In genomic region chr4:59826381-59826780, GRCm38 (mm10) we compare ENCODE assay signal across 27 mouse cellular contexts. TPM values are rescaled to one million over a fixed set of nuclear protein-coding genes. Genes with fewer than 3 reads are reported as not detected.
DNase-seq lines count a peak whose midpoint lies in the region; ATAC-seq and TF ChIP-seq lines count a peak whose summit lies in the region.
"Had no signal": no experiment of that assay in that cellular context is flagged by ENCODE, and none has a peak within 500 bp of the region (broad histone marks: within the 10 kb centered on the region; RNA-seq: fewer than 3 reads in every experiment).

No protein-coding gene starts in this region.

- peak; percentile 33 for DNase-seq in kidney, adult 2 months
- DNase-seq in kidney, postnatal 25 days: no peak
- peak; percentile 84 to 93 for DNase-seq in cerebellum, adult 2 months
- DNase-seq in cerebellum, postnatal 14 days: peak; percentile 84 to 91
- DNase-seq in thymus, adult 18-20 months: no peak
- no peak for DNase-seq in lung, postnatal 14 days
- DNase-seq: adrenal gland, postnatal 10 days; forebrain, postnatal 0 days; gastrocnemius, postnatal 10 days; heart, postnatal 14 days; kidney, postnatal 36 days; lung, postnatal 4 days; midbrain, embryonic 14.5 days; retina, postnatal 1 day; right cerebral cortex, postnatal 14 days; thymus, postnatal 25 days had no signal

- peak; percentile 65 for ATAC-seq in cerebellum, adult (ENCODE audit: insufficient number of reproducible peaks, low FRiP score, low TSS enrichment)
- ATAC-seq in forebrain, embryonic 13.5 days: no peak
- ATAC-seq: forebrain, postnatal 0 days; intestine, embryonic 16.5 days; Patski had no signal

- H3K36me3 ChIP-seq in kidney, adult 2 months (ENCODE audit: control insufficient read depth, insufficient read depth, low read length): no peaks in the 10 kb centered on the region
- no peaks in the 10 kb centered on the region for H3K36me3 ChIP-seq in forebrain, embryonic 13.5 days (ENCODE audit: poor library complexity, severe bottlenecking)
- H3K36me3 ChIP-seq: limb, embryonic 12.5 days; lung, embryonic 15.5 days; neural tube, embryonic 15.5 days; stomach, embryonic 15.5 days had no signal

- no peaks in the 10 kb centered on the region for H3K9me3 ChIP-seq in forebrain, embryonic 13.5 days (replicated peaks)
- H3K9me3 ChIP-seq: hindbrain, embryonic 10.5 days; limb, embryonic 12.5 days; liver, embryonic 15.5 days; lung, embryonic 15.5 days; neural tube, embryonic 15.5 days; stomach, embryonic 15.5 days had no signal

- 79% methylated on average over 5 of the region's 5 CpGs for WGBS in kidney, adult 2 months
- 8% methylated on average over 5 of the region's 5 CpGs for WGBS in cerebellum, adult 2 months
- 92% methylated on average over 5 of the region's 5 CpGs for WGBS in forebrain, embryonic 13.5 days

- no peak overlapping the region for H3K9ac ChIP-seq in forebrain, embryonic 13.5 days
- H3K9ac ChIP-seq: forebrain, postnatal 0 days; limb, embryonic 12.5 days; liver, embryonic 15.5 days; lung, embryonic 15.5 days; neural tube, embryonic 15.5 days; stomach, embryonic 15.5 days had no signal

- TF ChIP-seq POLR2A in kidney, adult 2 months (IDR thresholded peaks at IDR 0.05; ENCODE audit: low read depth, low read length): no peak
- TF ChIP-seq POLR2A in cerebellum, adult 2 months (IDR thresholded peaks at IDR 0.05; ENCODE audit: borderline replicate concordance, insufficient read depth, low read length): peak; percentile 38; the same call in 1 of the 2 replicates

- no peak overlapping the region for H3K4me2 ChIP-seq in forebrain, embryonic 13.5 days
- H3K4me2 ChIP-seq: limb, embryonic 12.5 days; liver, embryonic 15.5 days; lung, embryonic 15.5 days; neural tube, embryonic 15.5 days; stomach, embryonic 15.5 days had no signal

- no peak for TF ChIP-seq CTCF in kidney, adult 2 months (conservative IDR thresholded peaks at IDR 0.05; ENCODE audit: insufficient read depth, insufficient read length, low read depth, low read length)
- no peak for TF ChIP-seq CTCF in cerebellum, adult 2 months (IDR thresholded peaks at IDR 0.05; ENCODE audit: borderline replicate concordance, insufficient read depth, low read depth, low read length)

- peaks cover 8% of the 10 kb centered on the region; the same call in 1 of the 2 replicates for H3K4me1 ChIP-seq in kidney, adult 2 months (ENCODE audit: control insufficient read depth, insufficient read depth, low read length)
- peaks cover 63% of the 10 kb centered on the region for H3K4me1 ChIP-seq in cerebellum, adult 2 months (ENCODE audit: control insufficient read depth, insufficient read depth, low read length)
- peaks cover 7% of the 10 kb centered on the region; the same call in 1 of the 2 replicates for H3K4me1 ChIP-seq in forebrain, embryonic 13.5 days
- H3K4me1 ChIP-seq: limb, embryonic 12.5 days; stomach, embryonic 15.5 days had no signal

- H3K27me3 ChIP-seq in kidney, adult 2 months (replicated peaks; ENCODE audit: control insufficient read depth, insufficient read depth, low read length): no peaks in the 10 kb centered on the region
- H3K27me3 ChIP-seq in cerebellum, adult 2 months (ENCODE audit: control insufficient read depth, insufficient read depth, low read length): no peaks in the 10 kb centered on the region
- H3K27me3 ChIP-seq in forebrain, embryonic 13.5 days: no peaks in the 10 kb centered on the region
- H3K27me3 ChIP-seq: limb, embryonic 12.5 days; liver, embryonic 15.5 days; lung, embryonic 15.5 days; neural tube, embryonic 15.5 days; Patski; stomach, embryonic 15.5 days had no signal

- H3K4me3 ChIP-seq in kidney, adult 2 months (ENCODE audit: insufficient read depth, low read depth, low read length): no peak overlapping the region
- H3K4me3 ChIP-seq in cerebellum, adult 2 months (replicated peaks; ENCODE audit: insufficient read depth, low read depth, low read length): no peak overlapping the region
- no peak overlapping the region for H3K4me3 ChIP-seq in forebrain, embryonic 13.5 days
- H3K4me3 ChIP-seq: erythroblast, embryonic 14.5 days; hindbrain, embryonic 10.5 days; limb, embryonic 12.5 days; liver, embryonic 15.5 days; lung, embryonic 15.5 days; neural tube, embryonic 15.5 days; stomach, embryonic 15.5 days had no signal

- no peak overlapping the region for H3K27ac ChIP-seq in kidney, adult 2 months (ENCODE audit: insufficient read depth, low read depth, low read length)
- H3K27ac ChIP-seq in cerebellum, adult 2 months (ENCODE audit: insufficient read depth, low read length): peak overlapping the region; percentile 97
- no peak overlapping the region for H3K27ac ChIP-seq in forebrain, embryonic 13.5 days
- H3K27ac ChIP-seq: hindbrain, embryonic 10.5 days; limb, embryonic 12.5 days; liver, embryonic 15.5 days; lung, embryonic 15.5 days; neural tube, embryonic 15.5 days; stomach, embryonic 15.5 days had no signal

RNA-seq across cellular contexts. Expression of gene Snx30, which starts 20.7 kb away (rescaled TPM):
- 4.8 and 5.2 TPM in 2 replicates for polyA plus RNA-seq in kidney, adult 2 months (2012; rRNA removed)
- 24.7 and 26.1 TPM in 2 replicates for polyA plus RNA-seq in cerebellum, adult 2 months (2012; rRNA removed)
- 8.8 and 9.4 TPM in 2 replicates for polyA plus RNA-seq in forebrain, embryonic 13.5 days (2015; fragmentation: Nextera tagmentation; extraction: Ambion mirVana)

RNA-seq across cellular contexts. Expression of gene Inip, which starts 25.0 kb away (rescaled TPM):
- polyA plus RNA-seq in kidney, adult 2 months (2012; rRNA removed): 5.7 and 7.5 TPM in 2 replicates
- polyA plus RNA-seq in cerebellum, adult 2 months (2012; rRNA removed): 22.5 and 23.3 TPM in 2 replicates
- 96.1 and 96.8 TPM in 2 replicates for polyA plus RNA-seq in forebrain, embryonic 13.5 days (2015; fragmentation: Nextera tagmentation; extraction: Ambion mirVana)

Comparison
In these comparisons a context has a peak if more than half of its experiments do, and no peak if none do; other contexts are left out.
1. DNase-seq: peak in kidney, adult 2 months (single experiment), cerebellum, adult 2 months (2 of 2) and cerebellum, postnatal 14 days (2 of 2); none in kidney, postnatal 25 days (0 of 2), thymus, adult 18-20 months (0 of 2) and lung, postnatal 14 days (single experiment).